Mouse (Mus musculus) gastrocnemius, postnatal 25 days (tissue): Measurements from ENCODE around the gene Muc5ac. TPM values are rescaled to one million over a fixed set of nuclear protein-coding genes. Genes with fewer than 3 reads are reported as not detected.

Experiments
- DNase-seq: peaks from one replicate; pipeline ENCODE4 v3.0.0; 2022
- total RNA-seq, 2 experiments: library from RNA; stranded (reverse); gene quantifications; 1 replicate in 1 of 2; 2 replicates in 1 of 2; pipeline ENCODE4 v1.2.3; 2021

The Muc5ac gene
- total RNA-seq, 2 experiments from 2014 or later = not detected

DNA sequence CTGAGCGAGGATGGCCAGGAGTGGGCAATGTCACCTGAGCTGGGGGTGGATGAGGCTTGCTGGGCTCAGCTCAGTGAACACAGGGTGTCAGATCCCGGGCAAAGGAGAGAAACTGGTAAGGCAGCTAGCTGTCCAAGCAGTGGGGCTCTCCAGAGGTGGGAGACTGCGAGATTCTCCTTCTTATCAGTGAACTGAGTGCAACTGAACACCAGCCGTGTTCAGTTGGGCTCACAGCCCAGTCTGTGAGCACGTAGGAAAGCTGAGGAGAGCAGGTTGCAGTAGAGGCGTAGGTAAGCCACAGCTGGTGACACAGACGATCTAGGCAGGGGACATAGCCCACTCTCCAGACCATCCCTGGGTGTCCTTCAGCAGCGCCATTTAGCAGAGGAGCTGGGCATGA lies 47.7 kb downstream of the Muc5ac start:
- no peak for DNase-seq

- no peak for DNase-seq
These were observed 50.0 kb downstream of the Muc5ac start, which contains the start of gene Muc5b for GRCm38 (mm10) chr7:141838779-141839178. Gene Muc5b, plus strand, starts transcription at chr7:141839070.

- DNase-seq = no peak
These were observed 51.6 kb downstream of the Muc5ac start for GRCm38 (mm10) chr7:141840354-141840753.

DNA sequence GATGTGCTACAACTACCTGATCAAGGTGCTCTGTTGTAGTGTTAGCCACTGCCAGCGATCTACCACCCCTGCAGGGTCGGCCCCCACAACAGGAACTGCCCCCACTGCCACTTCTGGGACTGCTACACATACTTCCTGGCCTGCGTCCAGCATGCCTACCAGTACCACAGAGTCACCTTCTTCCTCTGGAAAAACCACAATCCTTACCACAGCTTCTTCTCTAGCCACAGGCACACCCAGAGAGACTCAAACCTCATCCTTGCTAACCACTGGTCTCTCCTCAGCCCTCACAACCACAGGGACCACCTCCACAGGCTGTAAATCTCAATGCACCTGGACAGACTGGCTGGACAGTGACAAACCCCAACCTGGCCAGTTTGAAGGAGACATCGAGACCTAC lies 72.3 kb downstream of the Muc5ac start:
- DNase-seq = no peak

Other genes starting within 250 kb of the Muc5ac start
- gene Chid1, start 249.1 kb upstream of the Muc5ac start, total RNA-seq = 10 to 100 TPM; 14.5 to 18.4 TPM
- gene Ap2a2, start 226.8 kb upstream of the Muc5ac start, total RNA-seq = 10 to 100 TPM; 42.9 to 45.5 TPM
- gene Muc6, start 133.7 kb upstream of the Muc5ac start, total RNA-seq = not detected
- under 1 TPM in 1 of 2 experiments, not detected in 1; 0.10 TPM for gene Muc2, start 98.6 kb upstream of the Muc5ac start, total RNA-seq
- gene Muc5b, start 50.1 kb downstream of the Muc5ac start, total RNA-seq = not detected
- gene Tollip, start 129.5 kb downstream of the Muc5ac start, total RNA-seq = 10 to 100 TPM; 26.3 to 28.5 TPM
- under 1 TPM; 0.11 to 0.26 TPM for gene Brsk2, start 160.8 kb downstream of the Muc5ac start, total RNA-seq